Mouse (Mus musculus) kidney, adult 2 months (tissue): Measurements from ENCODE around the gene Frmd4a. TPM values are rescaled to one million over a fixed set of nuclear protein-coding genes. Genes with fewer than 3 reads are reported as not detected.

ENCODE experiments used
- DNase-seq: peaks from one replicate; pipeline ENCODE4 v3.0.0; 2021
- H3K27ac ChIP-seq: fragments of 200-500 bp; 2 replicates; pipeline ENCODE4 v1.5.1; 2012; ENCODE audit warnings: low read depth, low read length, control low read depth, inconsistent platforms; ENCODE audit not compliant: insufficient read depth
- H3K27me3 ChIP-seq: fragments of 200-500 bp; replicated peaks from 2 replicates; pipeline ENCODE4 v1.6.1; 2012; ENCODE audit warnings: mild to moderate bottlenecking, moderate library complexity, low read length, inconsistent platforms; ENCODE audit not compliant: control insufficient read depth, insufficient read depth
- H3K36me3 ChIP-seq: fragments of 200-500 bp; 2 replicates; pipeline ENCODE4 v1.6.1; 2012; ENCODE audit warnings: mild to moderate bottlenecking, moderate library complexity, low read length, inconsistent platforms; ENCODE audit not compliant: control insufficient read depth, insufficient read depth
- H3K4me1 ChIP-seq: fragments of 200-500 bp; 2 replicates; pipeline ENCODE4 v1.6.1; 2011; ENCODE audit warnings: low read length; ENCODE audit not compliant: control insufficient read depth, insufficient read depth
- H3K4me3 ChIP-seq: fragments of 200-500 bp; 2 replicates; pipeline ENCODE4 v1.5.1; 2011; ENCODE audit warnings: mild to moderate bottlenecking, low read depth, low read length, control low read depth; ENCODE audit not compliant: insufficient read depth
- CTCF ChIP-seq: fragments of 200-500 bp; conservative IDR thresholded peaks from 2 replicates; pipeline ENCODE4 v1.5.1; 2011; ENCODE audit warnings: low read depth, mild to moderate bottlenecking, control low read depth, low read length, moderate library complexity, mixed read lengths; ENCODE audit not compliant: insufficient read depth, insufficient read length
- POLR2A ChIP-seq: fragments of 200-500 bp; IDR thresholded peaks from one replicate; pipeline ENCODE4 v1.6.1; 2011; ENCODE audit warnings: low read depth, low read length, control low read depth
- WGBS: fragments of 180-500 bp; shearing (Covaris S2); methylation state at CpG from one replicate; pipeline ENCODE4 v1.1.7; 2018; 5-methylcytosine and 5-hydroxymethylcytosine counted together
- polyA plus RNA-seq: library from polyadenylated mRNA; depleted of rRNA; stranded (reverse); fragments of >200 nt; gene quantifications from 2 replicates; pipeline ENCODE4 v1.2.3, GENCODE M21; 2012

Frmd4a gene
- polyA plus RNA-seq, 1 experiment: 5.8 TPM

DNA sequence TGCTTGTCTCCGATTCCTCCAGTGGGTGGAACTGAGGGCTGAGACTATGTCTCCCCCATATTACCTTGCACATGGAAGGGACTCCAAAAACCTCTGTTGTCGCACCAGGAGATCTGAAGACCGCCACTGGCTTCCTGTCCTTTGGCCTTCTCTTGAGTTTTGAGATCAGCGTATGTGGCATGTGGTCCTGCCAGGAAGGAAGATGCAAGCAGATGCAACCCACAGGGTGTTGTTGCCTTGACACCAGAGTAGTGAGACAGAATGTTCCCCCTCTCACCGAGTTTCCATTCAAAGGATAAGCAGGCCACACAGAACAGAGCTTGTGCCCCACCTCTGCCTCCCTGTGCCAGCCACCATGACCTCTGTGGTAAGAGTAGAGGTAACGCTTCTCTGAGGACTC is 563.1 kb downstream of the Frmd4a start:
- DNase-seq: no peak
- no peak overlapping the region for H3K4me3 ChIP-seq
- TF ChIP-seq POLR2A (no peak), CTCF (no peak)
- no peaks in the 10 kb centered on the region; the same call in 1 of the 2 replicates for H3K4me1 ChIP-seq
- WGBS: 66% methylated on average over 6 of the region's 6 CpGs
- H3K36me3 ChIP-seq: no peaks in the 10 kb centered on the region
- H3K27ac ChIP-seq: no peak overlapping the region
- no peaks in the 10 kb centered on the region for H3K27me3 ChIP-seq

DNA sequence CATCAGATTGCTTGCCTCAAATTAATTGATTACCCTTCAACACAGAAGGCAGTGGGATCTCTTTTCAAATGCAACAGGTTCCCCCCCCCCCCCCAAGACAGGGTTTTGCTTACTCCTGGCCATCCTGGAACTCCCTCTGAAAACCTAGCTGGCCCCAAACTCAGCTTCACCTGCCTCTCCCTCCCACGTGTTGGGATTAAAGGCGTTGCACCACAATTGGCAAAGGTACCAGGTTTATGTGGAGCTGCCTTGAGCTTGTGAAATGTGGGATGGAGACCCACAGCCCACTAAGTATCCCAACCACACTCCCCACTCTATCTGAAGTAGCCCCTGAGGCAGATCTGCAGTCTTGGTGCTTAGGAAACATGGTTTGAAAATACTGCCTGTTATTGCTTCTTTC is 565.4 kb downstream of the Frmd4a start:
- Histone ChIP-seq H3K4me1 (no peaks in the 10 kb centered on the region; the same call in 1 of the 2 replicates), H3K27ac (no peak overlapping the region), H3K4me3 (no peak overlapping the region), H3K27me3 (no peaks in the 10 kb centered on the region), H3K36me3 (no peaks in the 10 kb centered on the region)
- WGBS: 58% methylated on average over 2 of the region's 2 CpGs
- DNase-seq: no peak
- TF ChIP-seq CTCF: no peak
- TF ChIP-seq POLR2A: no peak

DNA sequence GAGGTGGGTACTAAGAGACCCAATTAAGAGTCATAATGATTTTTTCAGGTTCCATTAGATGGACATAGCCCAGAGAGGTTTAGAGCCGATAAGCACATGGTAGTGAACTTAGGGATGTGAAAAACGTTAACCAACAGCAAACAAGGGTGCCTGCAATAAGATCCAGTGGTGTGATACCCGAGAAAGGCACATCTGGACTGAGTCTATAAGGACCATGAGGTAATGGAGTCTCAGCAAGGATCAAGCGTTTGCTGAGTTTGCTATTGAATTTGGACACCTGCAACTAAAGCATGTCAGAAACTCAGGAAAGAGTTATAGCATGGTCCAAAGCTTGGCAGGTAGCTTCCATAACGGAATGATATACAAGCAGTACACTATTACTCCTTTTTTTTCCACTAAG is 566.7 kb downstream of the Frmd4a start:
- 75% methylated on average over 5 of the region's 5 CpGs for WGBS
- DNase-seq: no peak
- no peaks in the 10 kb centered on the region for H3K27me3 ChIP-seq
- TF ChIP-seq CTCF: no peak
- no peak for TF ChIP-seq POLR2A
- H3K27ac ChIP-seq: no peak overlapping the region
- H3K36me3 ChIP-seq: no peaks in the 10 kb centered on the region
- no peaks in the 10 kb centered on the region for H3K4me1 ChIP-seq
- no peak overlapping the region for H3K4me3 ChIP-seq

DNA sequence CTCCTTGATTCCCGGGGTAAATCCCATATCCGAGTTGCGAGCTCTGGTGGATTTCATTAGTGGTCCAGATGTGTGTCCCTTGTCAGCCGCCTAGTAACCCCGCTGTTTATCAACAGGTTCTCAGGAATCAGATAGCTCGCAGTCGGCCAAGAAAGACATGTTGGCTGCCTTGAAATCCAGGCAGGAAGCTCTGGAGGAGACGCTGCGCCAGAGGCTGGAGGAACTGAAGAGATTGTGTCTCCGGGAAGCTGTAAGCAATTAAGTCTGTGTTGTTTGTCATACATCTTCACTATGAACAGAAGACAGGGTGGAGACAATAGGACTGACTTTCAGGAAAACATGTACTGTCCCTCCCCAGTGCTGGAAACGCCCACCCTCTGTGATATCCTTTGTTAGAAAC is 568.7 kb downstream of the Frmd4a start:
- Histone ChIP-seq H3K36me3 (no peaks in the 10 kb centered on the region), H3K27me3 (no peaks in the 10 kb centered on the region), H3K4me3 (no peak overlapping the region), H3K27ac (no peak overlapping the region), H3K4me1 (no peaks in the 10 kb centered on the region)
- DNase-seq: peak; percentile 70
- TF ChIP-seq CTCF (no peak), POLR2A (no peak)
- 45% methylated on average over 11 of the region's 11 CpGs for WGBS

DNA sequence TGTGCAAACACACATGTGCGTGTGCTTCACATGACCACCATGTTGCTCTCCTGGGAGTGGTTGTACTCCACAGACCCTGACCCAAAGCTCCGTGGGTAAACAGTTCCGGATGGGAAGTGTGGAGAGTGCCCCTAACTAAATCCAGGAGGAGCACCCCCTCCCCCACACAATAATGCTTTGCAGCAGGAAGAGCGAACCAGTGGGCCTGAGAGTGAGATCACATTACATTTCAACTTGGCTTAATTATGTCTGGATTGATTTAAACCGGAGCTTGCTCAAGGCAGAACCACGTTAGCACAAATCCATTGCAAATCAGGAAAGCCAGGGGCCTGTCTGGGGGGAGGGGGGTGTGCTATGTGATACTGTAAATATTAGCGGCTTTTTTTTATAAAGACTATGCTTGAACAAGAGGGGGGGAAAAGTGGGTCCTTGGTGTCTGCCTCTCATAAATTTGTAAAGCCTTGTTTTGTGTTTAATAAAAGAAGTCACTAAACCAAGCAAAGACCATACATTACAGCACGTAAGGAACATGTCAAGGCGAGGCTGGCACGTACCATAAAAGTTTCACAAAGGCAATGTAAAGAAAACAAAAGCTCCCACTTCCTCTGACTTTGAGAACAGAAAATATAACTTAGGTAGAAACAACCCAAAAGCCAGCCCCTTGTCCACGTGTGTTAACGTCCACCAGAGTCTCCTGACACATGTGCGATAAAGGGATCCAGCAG is 570.3 kb downstream of the Frmd4a start:
- 70% methylated on average over 13 of the region's 13 CpGs for WGBS
- no peaks in the 10 kb centered on the region for H3K27me3 ChIP-seq
- DNase-seq: no peak
- H3K27ac ChIP-seq: no peak overlapping the region
- TF ChIP-seq CTCF: no peak
- TF ChIP-seq POLR2A: no peak
- H3K4me1 ChIP-seq: no peaks in the 10 kb centered on the region
- H3K36me3 ChIP-seq: no peaks in the 10 kb centered on the region
- no peak overlapping the region for H3K4me3 ChIP-seq

DNA sequence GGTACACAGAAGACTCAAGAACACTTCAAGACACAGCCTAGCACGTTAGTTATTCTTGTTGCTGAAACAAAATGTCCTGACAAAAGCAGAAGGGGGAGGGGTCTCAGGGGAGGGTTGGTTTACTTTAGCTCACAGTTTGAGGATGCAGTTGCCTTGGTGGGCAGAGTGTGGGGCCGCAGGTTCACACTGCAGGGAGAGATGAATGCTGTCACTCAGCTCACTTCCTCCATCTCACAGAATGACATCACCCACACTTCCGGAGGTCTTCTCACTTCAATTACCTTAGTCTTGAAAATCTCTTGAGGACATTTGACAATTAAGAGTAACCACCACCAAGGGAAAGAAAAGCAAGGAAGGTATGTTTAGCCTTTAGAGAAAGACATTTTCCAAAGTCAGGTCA is 574.1 kb downstream of the Frmd4a start:
- Histone ChIP-seq H3K36me3 (no peaks in the 10 kb centered on the region), H3K4me3 (no peak overlapping the region), H3K27me3 (no peaks in the 10 kb centered on the region), H3K27ac (no peak overlapping the region), H3K4me1 (no peaks in the 10 kb centered on the region)
- DNase-seq: no peak
- 74% methylated on average over 3 of the region's 3 CpGs for WGBS
- no peak for TF ChIP-seq POLR2A
- TF ChIP-seq CTCF: no peak

DNA sequence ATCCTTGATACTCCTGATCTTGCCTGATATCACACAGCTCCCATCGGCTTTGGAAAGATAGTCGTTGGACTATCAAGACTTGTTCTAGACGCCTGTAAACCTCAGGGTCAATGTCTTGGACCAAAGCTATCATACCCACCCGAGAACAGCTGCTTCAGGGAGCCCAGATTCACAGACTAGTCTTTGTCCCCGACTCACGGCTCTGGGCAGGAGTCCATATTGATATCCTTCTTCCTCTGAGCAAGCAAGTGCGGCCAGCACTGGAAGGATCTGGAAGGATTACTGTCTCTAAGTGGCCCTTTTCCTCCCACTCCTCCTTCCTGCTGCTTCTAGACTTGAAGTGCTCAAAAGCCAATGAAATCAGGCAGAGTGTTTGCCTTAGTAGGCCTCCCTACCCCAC is 575.1 kb downstream of the Frmd4a start:
- no peak overlapping the region for H3K4me3 ChIP-seq
- H3K27ac ChIP-seq: no peak overlapping the region
- TF ChIP-seq CTCF: no peak
- no peak for TF ChIP-seq POLR2A
- H3K27me3 ChIP-seq: no peaks in the 10 kb centered on the region
- no peaks in the 10 kb centered on the region for H3K4me1 ChIP-seq
- DNase-seq: no peak
- H3K36me3 ChIP-seq: no peaks in the 10 kb centered on the region
- WGBS: 81% methylated on average over 7 of the region's 7 CpGs
